In genomic region chr1:180813885-180814740, GRCm38 (mm10) we compare ENCODE assay signal across 8 mouse cellular contexts. TPM values are rescaled to one million over a fixed set of nuclear protein-coding genes. Genes with fewer than 3 reads are reported as not detected.
DNase-seq lines count a peak whose midpoint lies in the region; ATAC-seq lines count a peak whose summit lies in the region.

Gene H3f3a (minus strand): TSS chr1:180813943.

- peaks cover 2% of the 10 kb centered on the region; the same call in 1 of the 2 replicates for H3K36me3 ChIP-seq in hindbrain, embryonic 11.5 days (ENCODE audit: control insufficient read depth, insufficient read depth, low read length)
- H3K36me3 ChIP-seq in lung, embryonic 16.5 days (ENCODE audit: control insufficient read depth, insufficient read depth, low read length), result peaks cover 12% of the 10 kb centered on the region

- WGBS in hindbrain, embryonic 11.5 days, result 2% methylated on average over 52 of the region's 69 CpGs
- 1% methylated on average over 49 of the region's 69 CpGs for WGBS in lung, embryonic 16.5 days

- 0 out of 2 replicates have a peak, but pooled peaks cover 5% of the 10 kb centered on the region for H3K4me1 ChIP-seq in hindbrain, embryonic 11.5 days (replicated peaks; ENCODE audit: control insufficient read depth, insufficient read depth, low read length)
- peaks cover 21% of the 10 kb centered on the region for H3K4me1 ChIP-seq in lung, embryonic 16.5 days (replicated peaks; ENCODE audit: control insufficient read depth, insufficient read depth, low read length)

- peak; percentile 64 for ATAC-seq in cerebellum, adult (ENCODE audit: insufficient number of reproducible peaks, low FRiP score, low TSS enrichment)
- ATAC-seq in frontal cortex, adult (ENCODE audit: low TSS enrichment), result peak; percentile 38
- ATAC-seq in hindbrain, embryonic 11.5 days (ENCODE audit: low FRiP score), result peak; percentile 79
- ATAC-seq in lung, embryonic 16.5 days (ENCODE audit: low read depth), result peak; percentile 82

- no peaks in the 10 kb centered on the region for H3K27me3 ChIP-seq in hindbrain, embryonic 11.5 days (ENCODE audit: control insufficient read depth, insufficient read depth, low read length)
- H3K27me3 ChIP-seq in lung, embryonic 16.5 days (ENCODE audit: control insufficient read depth, insufficient read depth, low read depth, low read length), result no peaks in the 10 kb centered on the region

- H3K9ac ChIP-seq in hindbrain, embryonic 11.5 days (ENCODE audit: low read depth, low read length), result peak within 1 kb of the TSS; percentile 99
- H3K9ac ChIP-seq in lung, embryonic 16.5 days (ENCODE audit: low read length), result peak within 1 kb of the TSS; percentile 100

- peak within 1 kb of the TSS; percentile 81 for H3K4me2 ChIP-seq in hindbrain, embryonic 11.5 days (replicated peaks; ENCODE audit: low read depth, low read length)
- peak within 1 kb of the TSS; percentile 81 for H3K4me2 ChIP-seq in lung, embryonic 16.5 days (ENCODE audit: low read depth, low read length)

- H3K4me3 ChIP-seq in hindbrain, embryonic 11.5 days (ENCODE audit: low read depth, low read length), result peak within 1 kb of the TSS; percentile 98
- peak within 1 kb of the TSS; percentile 99 for H3K4me3 ChIP-seq in lung, embryonic 16.5 days (ENCODE audit: low read length)

- DNase-seq in MN1 (ENCODE audit: low spot score), result peak; percentile 73
- DNase-seq in hindbrain, embryonic 11.5 days (ENCODE audit: low spot score), result no peak
- peak in 1 of 2 experiments; percentile 82 for DNase-seq in layer of hippocampus, postnatal 14 days (ENCODE audit: low spot score in 2 of 2)
- DNase-seq in ovary, postnatal 14 days (ENCODE audit: low spot score), result peak; percentile 78
- peak; percentile 42 for DNase-seq in urinary bladder, postnatal 10 days (ENCODE audit: low spot score)

- peak within 1 kb of the TSS; percentile 98 for H3K27ac ChIP-seq in hindbrain, embryonic 11.5 days (ENCODE audit: low read depth, low read length)
- H3K27ac ChIP-seq in lung, embryonic 16.5 days (ENCODE audit: low read length), result peak within 1 kb of the TSS; percentile 100

- no peaks in the 10 kb centered on the region for H3K9me3 ChIP-seq in hindbrain, embryonic 11.5 days (ENCODE audit: control insufficient read depth, low read length)
- no peaks in the 10 kb centered on the region for H3K9me3 ChIP-seq in lung, embryonic 16.5 days (ENCODE audit: control insufficient read depth, low read length)

RNA-seq across cellular contexts. Expression of gene H3f3a, which starts in this region (rescaled TPM):
- 3,542 and 3,682 TPM in 2 replicates for polyA plus RNA-seq in hindbrain, embryonic 11.5 days (2014; fragmentation: Nextera tagmentation; extraction: Ambion mirVana)
- 100 to 1,000 TPM; 418 to 459 TPM for total RNA-seq in layer of hippocampus, postnatal 14 days (2021)
- polyA plus RNA-seq in lung, embryonic 16.5 days (2015; fragmentation: Nextera tagmentation; extraction: Ambion mirVana), result 2,527 and 2,659 TPM in 2 replicates
